Mouse (Mus musculus): ENCODE data around the gene Zscan4-ps1. TPM values are rescaled to one million over a fixed set of nuclear protein-coding genes. Genes with fewer than 3 reads are reported as not detected.
"Not testable (repeated sequence)": the region's sequence is repeated elsewhere in the genome, so short reads cannot be mapped to it uniquely, and the experiment has no call there.

Gene Zscan4-ps1
- polyA plus RNA-seq (2015; fragmentation: Nextera tagmentation; extraction: Ambion mirVana), result not detected in 2 replicates

- peaks cover 12% of the 10 kb centered on the region for H3K9me3 ChIP-seq (ENCODE audit: control insufficient read depth, low read length)
- not testable (repeated sequence) for H3K9ac ChIP-seq (ENCODE audit: low read depth, low read length); H3K4me1 ChIP-seq (ENCODE audit: control insufficient read depth, insufficient read depth, low read depth, low read length); ATAC-seq; H3K27me3 ChIP-seq (replicated peaks; ENCODE audit: control insufficient read depth, insufficient read depth, low read length); H3K27ac ChIP-seq (ENCODE audit: low read depth, low read length); H3K4me2 ChIP-seq (ENCODE audit: low read length); H3K4me3 ChIP-seq (ENCODE audit: low read length); H3K36me3 ChIP-seq (ENCODE audit: control insufficient read depth, insufficient read depth, low read length)
- WGBS, result 94% methylated on average over 2 of the region's 2 CpGs
These were observed at the start of gene Zscan4-ps1 for GRCm38 (mm10) chr7:11069591-11069990. Zscan4-ps1 (minus strand) TSS chr7:11069691.

Other genes with a start within 250 kb of the Zscan4-ps1 start
- not detected in 2 replicates for gene Zscan4b, start 164.6 kb downstream of the Zscan4-ps1 start, polyA plus RNA-seq (2015; fragmentation: Nextera tagmentation; extraction: Ambion mirVana)
- gene Zscan4c, start 63.9 kb downstream of the Zscan4-ps1 start, polyA plus RNA-seq (2015; fragmentation: Nextera tagmentation; extraction: Ambion mirVana), result not detected in 2 replicates
- not detected in 2 replicates for gene Zscan4d, start 96.5 kb upstream of the Zscan4-ps1 start, polyA plus RNA-seq (2015; fragmentation: Nextera tagmentation; extraction: Ambion mirVana)
- not detected in 2 replicates for gene Zscan4e, start 241.0 kb upstream of the Zscan4-ps1 start, polyA plus RNA-seq (2015; fragmentation: Nextera tagmentation; extraction: Ambion mirVana)